Mouse (Mus musculus) fibroblast of lung, adult 2 months (primary cell): ENCODE results near the gene Rfpl4b.
A peak's percentile ranks its signal among the peaks of the same experiment; 100 is the strongest.
"Not testable (repeated sequence)": the region's sequence is repeated elsewhere in the genome, so short reads cannot be mapped to it uniquely, and the experiment has no call there.

Source experiments
- DNase-seq: peaks from one replicate; pipeline ENCODE4 v3.0.0-alpha.2; 2011; ENCODE audit warnings: low read depth

The Rfpl4b gene

GRCm38 (mm10) chr10:38821679-38822078, at the start of gene Rfpl4b:
Gene Rfpl4b (minus strand): TSS chr10:38821779.
- no peak for DNase-seq

GRCm38 (mm10) chr10:38855186-38855585, 33.6 kb upstream of the Rfpl4b start:
- DNase-seq = peak; percentile 58

- not testable (repeated sequence) for DNase-seq
Observed at GRCm38 (mm10) chr10:38850006-38850405, 28.4 kb upstream of the Rfpl4b start.

- DNase-seq = peak; percentile 32
Observed at GRCm38 (mm10) chr10:38848884-38849499, 27.4 kb upstream of the Rfpl4b start.

- no peak for DNase-seq
Observed at GRCm38 (mm10) chr10:38848231-38848630, 26.7 kb upstream of the Rfpl4b start.

GRCm38 (mm10) chr10:38823741-38824140, 2.2 kb upstream of the Rfpl4b start:
- no peak for DNase-seq

GRCm38 (mm10) chr10:38806056-38806455, 15.5 kb downstream of the Rfpl4b start:
- DNase-seq = peak; percentile 57

GRCm38 (mm10) chr10:38804047-38804446, 17.5 kb downstream of the Rfpl4b start:
- no peak for DNase-seq

GRCm38 (mm10) chr10:38803304-38803703, 18.3 kb downstream of the Rfpl4b start:
- no peak for DNase-seq

- DNase-seq = peak; percentile 21
Observed at GRCm38 (mm10) chr10:38788612-38789011, 33.0 kb downstream of the Rfpl4b start.
